Mouse (Mus musculus): ENCODE results near the gene Pde12. TPM values are rescaled to one million over a fixed set of nuclear protein-coding genes. Genes with fewer than 3 reads are reported as not detected.
"Not testable (repeated sequence)": the region's sequence is repeated elsewhere in the genome, so short reads cannot be mapped to it uniquely, and the experiment has no call there.

The Pde12 gene
- 10.6 and 11.2 TPM in 2 replicates for polyA plus RNA-seq (2015; fragmentation: Nextera tagmentation; extraction: Ambion mirVana)

- WGBS, result under 1% methylated on average over 70 of the region's 70 CpGs
Observed at GRCm38 (mm10) chr14:26669292-26670073, at the start of gene Pde12. Pde12 (minus strand) TSS chr14:26669883.

GRCm38 (mm10) chr14:26705246-26705645 lies 35.6 kb upstream of the Pde12 start:
- 86% methylated on average over 5 of the region's 5 CpGs for WGBS

More at GRCm38 (mm10) chr14:26669292-26670073, at the start of gene Pde12:
- peak within 1 kb of the TSS; percentile 98 for H3K4me2 ChIP-seq
- peaks cover 23% of the 10 kb centered on the region for H3K4me1 ChIP-seq
- ATAC-seq (ENCODE audit: insufficient number of reproducible peaks, insufficient read depth, low FRiP score, low TSS enrichment, low read depth), result peak; percentile 79
- no peaks in the 10 kb centered on the region for H3K9me3 ChIP-seq
- H3K36me3 ChIP-seq, result peaks cover 15% of the 10 kb centered on the region
- peak within 1 kb of the TSS; percentile 88 for H3K27ac ChIP-seq
- peak within 1 kb of the TSS; percentile 97 for H3K4me3 ChIP-seq
- H3K27me3 ChIP-seq, result no peaks in the 10 kb centered on the region
- H3K9ac ChIP-seq, result peak within 1 kb of the TSS; percentile 91

GRCm38 (mm10) chr14:26697912-26698311 lies 28.2 kb upstream of the Pde12 start:
- H3K36me3 ChIP-seq, result no peaks in the 10 kb centered on the region
- no peak overlapping the region for H3K9ac ChIP-seq
- H3K4me3 ChIP-seq, result no peak overlapping the region
- no peak overlapping the region for H3K4me2 ChIP-seq
- H3K4me1 ChIP-seq, result no peaks in the 10 kb centered on the region
- H3K9me3 ChIP-seq, result no peaks in the 10 kb centered on the region
- no peak for ATAC-seq (ENCODE audit: insufficient number of reproducible peaks, insufficient read depth, low FRiP score, low TSS enrichment, low read depth)
- no peaks in the 10 kb centered on the region for H3K27me3 ChIP-seq
- no peak overlapping the region for H3K27ac ChIP-seq

More at GRCm38 (mm10) chr14:26705246-26705645, 35.6 kb upstream of the Pde12 start:
- not testable (repeated sequence) for H3K36me3 ChIP-seq; H3K9ac ChIP-seq; H3K4me1 ChIP-seq; ATAC-seq (ENCODE audit: insufficient number of reproducible peaks, insufficient read depth, low FRiP score, low TSS enrichment, low read depth); H3K27ac ChIP-seq; H3K4me3 ChIP-seq; H3K9me3 ChIP-seq; H3K27me3 ChIP-seq; H3K4me2 ChIP-seq

- Histone ChIP-seq H3K27ac (no peak within 1 kb of the TSS), H3K4me1 (no peaks in the 10 kb centered on the region), H3K27me3 (no peaks in the 10 kb centered on the region), H3K36me3 (no peaks in the 10 kb centered on the region), H3K9me3 (no peaks in the 10 kb centered on the region), H3K4me3 (no peak within 1 kb of the TSS), H3K9ac (no peak within 1 kb of the TSS), H3K4me2 (no peak within 1 kb of the TSS)
- no peak for ATAC-seq (ENCODE audit: insufficient number of reproducible peaks, insufficient read depth, low FRiP score, low TSS enrichment, low read depth)
- 81% methylated on average over 3 of the region's 3 CpGs for WGBS
Observed at GRCm38 (mm10) chr14:26692974-26693373, 23.3 kb upstream of the Pde12 start, which contains the start of gene Dnah12. Dnah12 (plus strand) TSS chr14:26693274.

GRCm38 (mm10) chr14:26691363-26691762 lies 21.7 kb upstream of the Pde12 start:
- Histone ChIP-seq H3K27ac (no peak overlapping the region), H3K36me3 (no peaks in the 10 kb centered on the region), H3K9me3 (no peaks in the 10 kb centered on the region), H3K4me3 (no peak overlapping the region), H3K27me3 (no peaks in the 10 kb centered on the region), H3K4me1 (no peaks in the 10 kb centered on the region), H3K9ac (no peak overlapping the region), H3K4me2 (no peak overlapping the region)
- WGBS, result 59% methylated on average over 2 of the region's 2 CpGs
- no peak for ATAC-seq (ENCODE audit: insufficient number of reproducible peaks, insufficient read depth, low FRiP score, low TSS enrichment, low read depth)

GRCm38 (mm10) chr14:26690727-26691126 lies 21.0 kb upstream of the Pde12 start:
- ATAC-seq (ENCODE audit: insufficient number of reproducible peaks, insufficient read depth, low FRiP score, low TSS enrichment, low read depth), result no peak
- Histone ChIP-seq H3K27ac (no peak overlapping the region), H3K4me1 (no peaks in the 10 kb centered on the region), H3K4me2 (no peak overlapping the region), H3K27me3 (no peaks in the 10 kb centered on the region), H3K4me3 (no peak overlapping the region), H3K9me3 (no peaks in the 10 kb centered on the region), H3K36me3 (no peaks in the 10 kb centered on the region), H3K9ac (no peak overlapping the region)
- 48% methylated on average over 2 of the region's 2 CpGs for WGBS

- 78% methylated on average over 5 of the region's 5 CpGs for WGBS
- Histone ChIP-seq H3K9ac (no peak overlapping the region), H3K36me3 (no peaks in the 10 kb centered on the region), H3K9me3 (no peaks in the 10 kb centered on the region), H3K4me2 (no peak overlapping the region), H3K27ac (no peak overlapping the region), H3K27me3 (peaks cover 4% of the 10 kb centered on the region; the same call in 1 of the 2 replicates), H3K4me3 (no peak overlapping the region), H3K4me1 (no peaks in the 10 kb centered on the region)
- no peak for ATAC-seq (ENCODE audit: insufficient number of reproducible peaks, insufficient read depth, low FRiP score, low TSS enrichment, low read depth)
Observed at GRCm38 (mm10) chr14:26675791-26676190, 6.1 kb upstream of the Pde12 start.

- ATAC-seq (ENCODE audit: insufficient number of reproducible peaks, insufficient read depth, low FRiP score, low TSS enrichment, low read depth), result no peak
- Histone ChIP-seq H3K36me3 (no peaks in the 10 kb centered on the region), H3K4me2 (no peak overlapping the region), H3K4me1 (peaks cover 4% of the 10 kb centered on the region), H3K27ac (no peak overlapping the region), H3K9ac (no peak overlapping the region), H3K4me3 (no peak overlapping the region), H3K27me3 (peaks cover 4% of the 10 kb centered on the region; the same call in 1 of the 2 replicates), H3K9me3 (no peaks in the 10 kb centered on the region)
- WGBS, result 21% methylated on average over 12 of the region's 12 CpGs
Observed at GRCm38 (mm10) chr14:26675371-26675770, 5.7 kb upstream of the Pde12 start.

GRCm38 (mm10) chr14:26674476-26675169 lies 4.9 kb upstream of the Pde12 start:
- not testable (repeated sequence) for H3K27me3 ChIP-seq; ATAC-seq (ENCODE audit: insufficient number of reproducible peaks, insufficient read depth, low FRiP score, low TSS enrichment, low read depth); H3K4me3 ChIP-seq; H3K4me1 ChIP-seq; H3K27ac ChIP-seq; H3K9me3 ChIP-seq; H3K9ac ChIP-seq; H3K36me3 ChIP-seq; H3K4me2 ChIP-seq
- 67% methylated on average over 2 of the region's 2 CpGs for WGBS

GRCm38 (mm10) chr14:26671870-26672615 lies 2.4 kb upstream of the Pde12 start:
- not testable (repeated sequence) for ATAC-seq (ENCODE audit: insufficient number of reproducible peaks, insufficient read depth, low FRiP score, low TSS enrichment, low read depth)
- 62% methylated on average over 17 of the region's 17 CpGs for WGBS
- peaks cover 16% of the 10 kb centered on the region for H3K4me1 ChIP-seq

GRCm38 (mm10) chr14:26670964-26671363 lies 1.3 kb upstream of the Pde12 start:
- H3K9ac ChIP-seq, result no peak overlapping the region
- no peak overlapping the region for H3K4me2 ChIP-seq
- H3K27ac ChIP-seq, result no peak overlapping the region
- no peak for ATAC-seq (ENCODE audit: insufficient number of reproducible peaks, insufficient read depth, low FRiP score, low TSS enrichment, low read depth)
- H3K9me3 ChIP-seq, result no peaks in the 10 kb centered on the region
- H3K27me3 ChIP-seq, result peaks cover 3% of the 10 kb centered on the region; the same call in 1 of the 2 replicates
- H3K36me3 ChIP-seq, result peaks cover 2% of the 10 kb centered on the region; the same call in 1 of the 2 replicates
- H3K4me1 ChIP-seq, result peaks cover 23% of the 10 kb centered on the region
- no peak overlapping the region for H3K4me3 ChIP-seq

More at GRCm38 (mm10) chr14:26671870-26672615, 2.4 kb upstream of the Pde12 start:
- not testable (repeated sequence) for H3K4me3 ChIP-seq, H3K9ac ChIP-seq, H3K36me3 ChIP-seq, H3K4me2 ChIP-seq, H3K27ac ChIP-seq, H3K9me3 ChIP-seq, H3K27me3 ChIP-seq
